Mouse (Mus musculus) frontal cortex, adult 2 months (tissue): ENCODE measurements around the gene Xk. TPM values are rescaled to one million over a fixed set of nuclear protein-coding genes. Genes with fewer than 3 reads are reported as not detected.
"Not testable (repeated sequence)": the region's sequence is repeated elsewhere in the genome, so short reads cannot be mapped to it uniquely, and the experiment has no call there.

ENCODE experiments used
- DNase-seq, 2 experiments: peaks; one replicate each; pipeline ENCODE4 v3.0.0; 2022; ENCODE audit warnings: low spot score in 1 of 2; ENCODE audit errors: extremely low spot score in 1 of 2
- polyA plus RNA-seq: library from polyadenylated mRNA; depleted of rRNA; stranded (reverse); fragments of >200 nt; gene quantifications from 2 replicates; pipeline ENCODE4 v1.2.3, GENCODE M21; 2012; rRNA removed

Gene Xk
- polyA plus RNA-seq: 7.5 and 8.3 TPM in 2 replicates

DNA sequence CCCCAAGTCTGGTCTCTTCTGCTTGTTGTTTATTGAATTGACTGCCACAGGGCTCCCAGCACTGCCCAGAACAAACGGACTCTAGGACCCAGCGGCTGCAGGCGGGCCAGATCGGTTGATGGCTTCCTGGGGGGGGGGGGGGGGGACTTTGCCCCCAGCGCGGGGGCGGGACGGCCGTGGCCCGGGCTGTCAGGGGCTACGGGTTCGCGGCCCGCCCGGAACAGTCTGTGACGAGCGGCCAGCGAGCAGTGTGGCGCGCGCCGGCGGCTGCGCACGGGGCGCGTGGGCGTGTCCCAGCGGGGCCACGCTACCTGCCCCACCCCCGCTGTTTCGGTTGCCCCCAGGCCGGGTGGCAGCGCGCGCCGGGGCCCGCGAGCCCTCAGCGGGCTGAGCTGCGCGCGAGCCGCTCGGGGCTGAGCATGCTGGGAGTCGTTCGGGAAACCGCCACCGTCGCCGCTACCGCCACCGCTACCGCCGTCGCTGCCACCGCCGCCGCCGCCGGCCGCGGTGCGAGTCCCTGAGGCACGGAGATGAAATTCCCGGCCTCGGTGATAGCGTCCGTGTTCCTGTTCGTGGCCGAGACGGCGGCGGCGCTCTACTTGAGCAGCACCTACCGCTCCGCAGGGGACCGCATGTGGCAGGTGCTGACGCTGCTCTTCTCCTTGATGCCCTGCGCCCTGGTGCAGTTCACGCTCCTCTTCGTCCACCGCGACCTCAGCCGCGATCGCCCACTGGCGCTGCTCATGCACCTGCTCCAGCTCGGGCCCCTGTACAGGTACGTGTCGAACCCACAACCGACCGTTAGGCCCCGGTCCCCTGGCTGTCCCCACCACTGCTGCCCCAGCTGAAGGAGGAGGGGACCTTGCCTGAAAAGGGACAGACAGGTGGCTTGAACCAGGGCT is at the start of gene Xk:
Gene Xk (plus strand): TSS at position 297 of the 902 bp plus-strand sequence.
- DNase-seq: peak in 1 of 2 experiments; percentile 37

DNA sequence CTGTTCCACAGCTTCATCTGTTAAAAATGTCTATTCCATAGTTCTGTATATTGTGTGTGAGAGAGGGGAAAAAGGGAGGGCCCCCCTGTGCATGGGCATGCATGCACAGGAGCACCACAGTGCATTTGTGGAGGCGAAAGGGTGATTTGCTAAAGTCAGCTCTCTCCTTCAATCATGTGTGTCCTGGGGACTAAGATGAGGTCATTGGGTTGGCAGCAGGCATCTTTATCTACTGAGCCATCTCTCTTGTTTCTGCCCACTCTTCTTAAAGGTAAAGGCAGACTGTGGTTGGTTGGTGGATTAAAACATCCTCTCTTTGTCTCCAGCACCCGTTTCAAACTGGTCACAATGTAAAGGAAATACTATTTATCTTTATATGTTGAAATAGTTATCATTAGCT is 45.5 kb upstream of the Xk start:
- DNase-seq: no peak

GRCm38 (mm10) chrX:9240737-9241591 is 31.6 kb upstream of the Xk start:
- no peak for DNase-seq

- DNase-seq: peak in 1 of 2 experiments; percentile 18
These were observed 29.1 kb upstream of the Xk start for GRCm38 (mm10) chrX:9243381-9243864.

- no peak for DNase-seq
These were observed 27.8 kb upstream of the Xk start for GRCm38 (mm10) chrX:9244603-9245336.

DNA sequence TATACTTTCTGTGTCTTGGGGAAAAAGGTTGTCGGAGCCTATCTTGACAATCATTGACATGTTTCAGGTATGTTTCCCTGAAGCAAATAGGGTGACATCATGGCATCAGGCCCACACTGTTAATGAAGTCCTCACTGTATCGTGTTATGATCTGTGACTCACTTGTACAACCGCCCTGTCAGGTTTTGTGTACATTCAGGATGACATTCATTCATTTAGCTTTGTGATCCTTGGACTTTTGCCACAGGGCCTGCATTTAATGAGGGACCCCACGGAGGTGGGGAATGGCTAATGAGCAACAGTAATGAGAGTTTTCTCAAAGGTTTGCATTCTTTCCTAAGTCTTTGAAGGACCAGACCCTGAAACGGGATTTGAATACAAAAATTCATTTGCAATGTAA is 23.6 kb upstream of the Xk start:
- DNase-seq: no peak

- DNase-seq: no peak
These were observed 18.6 kb upstream of the Xk start for GRCm38 (mm10) chrX:9253990-9254389.

- DNase-seq: peak in 1 of 2 experiments; percentile 16
These were observed 17.7 kb upstream of the Xk start for GRCm38 (mm10) chrX:9254901-9255300.

GRCm38 (mm10) chrX:9256766-9257165 is 15.8 kb upstream of the Xk start, which contains the start of gene Gm14862:
Gene Gm14862, minus strand, starts transcription at chrX:9256899.
- no peak for DNase-seq

DNA sequence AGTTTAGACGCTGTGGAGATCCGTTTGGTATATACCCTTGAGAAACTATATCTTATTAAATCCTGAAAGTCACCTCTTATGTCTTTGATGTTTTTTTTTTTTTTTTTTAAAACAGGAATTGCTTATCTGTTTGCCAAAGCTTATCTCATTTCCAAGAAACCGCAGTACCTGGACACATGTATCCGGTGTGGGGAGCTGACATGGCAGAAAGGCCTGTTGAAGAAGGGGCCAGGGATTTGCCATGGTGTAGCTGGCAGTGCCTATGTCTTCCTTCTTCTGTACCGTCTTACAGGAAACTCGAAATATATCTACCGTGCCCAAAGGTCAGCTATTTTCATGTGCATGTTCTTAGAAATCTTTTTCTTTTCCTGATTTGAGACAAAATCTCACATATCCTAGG is 14.7 kb upstream of the Xk start:
- no peak for DNase-seq

DNA sequence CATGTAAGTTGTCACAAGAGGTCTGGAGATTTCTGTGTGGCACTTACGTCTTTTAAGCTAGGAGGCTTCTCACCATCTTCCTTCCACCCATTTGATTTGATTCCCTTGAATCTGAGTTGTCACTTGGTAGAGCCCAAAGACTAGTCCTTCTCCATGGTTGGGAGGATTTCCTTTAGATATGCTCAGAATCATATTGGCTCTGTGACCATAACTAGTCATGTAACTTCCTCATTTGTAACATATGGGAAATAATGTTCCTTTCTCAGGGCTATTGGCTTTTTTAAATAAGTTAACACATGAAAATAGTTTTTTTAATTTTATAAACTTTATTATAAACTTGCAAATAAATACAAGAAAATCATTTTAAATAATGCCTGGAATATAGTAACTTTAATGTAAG is 13.3 kb upstream of the Xk start:
- no peak for DNase-seq

- DNase-seq: no peak
These were observed 1.4 kb upstream of the Xk start for GRCm38 (mm10) chrX:9271112-9271511.

DNA sequence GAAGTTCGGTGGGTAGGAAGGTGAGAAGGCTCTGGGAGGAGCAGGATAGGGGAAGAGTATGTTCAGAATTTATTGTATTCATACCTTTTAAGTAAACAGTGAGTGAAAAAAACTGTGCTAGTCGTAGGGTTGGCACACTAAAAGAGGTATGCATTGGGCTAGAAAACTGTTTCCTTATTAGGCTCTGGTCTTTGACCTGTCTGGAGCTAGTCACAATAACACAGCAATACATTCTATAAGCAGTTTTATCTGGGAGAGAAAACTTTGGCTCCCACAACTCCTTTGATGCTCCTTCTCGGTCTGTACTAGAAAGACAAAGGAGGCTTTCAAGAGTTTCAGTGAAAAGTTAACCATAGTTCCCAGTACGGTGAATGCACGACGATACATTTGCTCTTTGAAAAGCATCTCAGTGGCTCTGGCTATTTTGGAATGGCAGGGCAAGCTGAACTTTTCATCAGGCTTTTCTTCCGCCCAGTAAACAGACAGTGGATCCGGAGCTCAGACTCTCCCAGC is 553 bp upstream of the Xk start:
- DNase-seq: no peak

DNA sequence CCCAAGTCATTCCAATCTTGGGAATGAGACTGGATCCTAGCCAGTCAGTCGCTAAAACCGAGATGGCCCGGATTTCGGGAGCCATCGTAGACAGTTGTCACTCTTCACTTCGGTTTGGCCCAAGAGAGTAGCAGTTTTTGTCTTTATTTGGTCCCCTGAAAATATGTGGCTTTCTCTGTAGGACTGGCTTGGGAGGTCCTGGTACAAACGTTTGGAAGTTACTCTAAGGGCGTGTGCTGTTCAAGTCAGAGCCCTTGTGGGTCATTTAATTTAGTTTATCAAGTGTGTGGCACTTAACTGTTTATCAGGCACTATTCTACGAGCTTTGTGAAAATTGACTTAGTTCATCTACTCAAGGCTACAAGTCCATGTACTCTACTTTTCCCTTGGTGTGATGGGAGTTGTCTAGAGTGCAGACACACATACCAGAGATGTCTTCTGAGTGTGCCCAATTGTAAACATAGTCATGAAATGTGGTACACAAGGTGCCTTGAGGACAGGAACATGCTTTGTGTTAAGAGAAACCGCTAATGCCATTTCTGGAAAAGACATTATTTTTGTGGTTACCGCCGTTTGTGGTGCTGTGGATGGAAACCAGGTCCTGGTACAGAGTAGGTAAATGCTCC is 934 bp downstream of the Xk start:
- no peak for DNase-seq

GRCm38 (mm10) chrX:9274321-9274720 is 1.8 kb downstream of the Xk start:
- no peak for DNase-seq

GRCm38 (mm10) chrX:9283464-9283863 is 10.9 kb downstream of the Xk start, which contains the start of gene H2al1m:
Gene H2al1m, plus strand, starts transcription at chrX:9283764.
- DNase-seq: not testable (repeated sequence)

DNA sequence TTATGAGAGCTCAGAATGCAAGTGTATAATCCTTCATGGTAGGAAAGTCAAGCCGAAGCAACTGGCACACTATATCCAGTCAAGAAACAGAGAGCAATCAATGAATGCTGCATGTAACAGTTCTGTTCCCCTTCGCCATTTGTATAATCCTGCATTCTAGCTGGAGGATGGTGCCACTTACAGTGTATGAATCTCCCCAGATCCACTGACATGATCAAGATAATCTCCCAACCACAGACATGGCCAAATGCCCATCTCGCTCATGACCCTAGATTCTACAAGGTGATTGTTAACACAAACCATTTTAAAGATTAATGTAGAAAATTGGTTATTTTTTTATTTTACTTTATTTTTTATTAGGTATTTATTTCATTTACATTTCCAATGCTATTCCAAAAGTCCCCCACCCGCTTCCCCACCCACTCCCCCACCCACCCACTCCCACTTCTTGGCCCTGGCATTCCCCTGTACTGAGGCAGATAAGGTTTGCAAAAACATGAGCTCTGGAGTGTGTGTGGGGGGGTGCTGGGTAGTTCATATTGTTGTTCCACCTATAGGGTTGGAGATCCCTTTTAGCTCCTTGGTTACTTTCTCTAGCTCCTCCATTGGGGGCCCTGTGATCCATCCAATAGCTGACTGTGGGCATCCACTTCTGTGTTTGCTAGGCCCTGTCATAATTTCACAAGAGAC is 20.7 kb downstream of the Xk start:
- DNase-seq: not testable (repeated sequence)

DNA sequence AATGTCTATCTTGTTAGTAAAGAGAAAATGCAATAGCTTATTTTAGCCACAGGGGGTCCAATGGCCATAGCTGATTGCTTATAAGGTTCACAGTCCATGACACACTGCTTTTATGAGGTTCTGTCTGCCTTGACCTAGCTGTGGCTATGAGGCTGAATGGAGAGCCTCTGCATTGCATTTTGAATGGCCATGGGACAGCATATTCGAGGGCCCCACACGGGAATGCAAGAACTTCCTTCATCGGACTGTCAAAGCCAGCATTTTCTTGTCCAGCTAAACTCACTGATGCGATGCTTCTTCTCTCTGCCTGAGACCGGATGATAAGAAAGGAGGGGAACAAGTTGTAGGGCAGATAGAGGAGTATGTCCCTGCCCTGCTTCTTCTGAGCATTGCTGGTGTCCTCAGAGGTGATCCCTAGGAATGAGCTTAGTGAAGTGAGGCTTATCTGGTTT is 25.9 kb downstream of the Xk start:
- no peak for DNase-seq

DNA sequence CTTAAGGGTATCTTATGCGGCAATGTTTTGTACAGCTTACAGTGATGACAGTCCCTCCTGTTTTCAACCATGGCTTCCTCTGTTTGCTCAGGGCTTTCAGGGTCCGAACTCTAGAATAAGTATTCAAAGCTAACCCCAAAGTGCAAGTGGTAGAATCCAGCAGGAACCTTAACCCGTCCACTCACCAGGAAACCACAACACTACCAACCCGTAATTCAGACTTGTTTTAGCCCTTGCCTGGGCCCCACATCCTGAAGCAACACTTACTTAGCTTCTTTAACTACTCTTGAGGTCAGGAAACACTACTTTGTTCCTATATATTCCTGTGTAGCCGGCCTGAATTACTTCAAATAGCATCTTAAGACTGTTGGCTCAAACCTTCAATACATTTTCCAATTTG is 30.2 kb downstream of the Xk start:
- no peak for DNase-seq
